Mouse (Mus musculus): ENCODE results near the gene Ciz1. TPM values are rescaled to one million over a fixed set of nuclear protein-coding genes. Genes with fewer than 3 reads are reported as not detected.

The Ciz1 gene
- polyA plus RNA-seq, 1 experiment from 2014 or later, result 47.5 TPM

GRCm38 (mm10) chr2:32310096-32310845 is 41.9 kb upstream of the Ciz1 start:
- H3K27me3 ChIP-seq (ENCODE audit: control insufficient read depth, insufficient read depth, low read length), result peaks cover 9% of the 10 kb centered on the region
- peaks cover 89% of the 10 kb centered on the region for H3K36me3 ChIP-seq (replicated peaks; ENCODE audit: control insufficient read depth, insufficient read depth)
- peaks cover 17% of the 10 kb centered on the region for H3K4me1 ChIP-seq (replicated peaks; ENCODE audit: control insufficient read depth, insufficient read depth, low read length)
- DNase-seq (ENCODE audit: low spot score) (no peak), ATAC-seq (ENCODE audit: low FRiP score) (no peak)
- H3K4me2 ChIP-seq (replicated peaks), result no peak overlapping the region
- no peak overlapping the region for H3K4me3 ChIP-seq (replicated peaks; ENCODE audit: low read length)
- H3K9ac ChIP-seq, result no peak overlapping the region
- 84% methylated on average over 18 of the region's 18 CpGs for WGBS
- H3K27ac ChIP-seq, result no peak overlapping the region
- no peaks in the 10 kb centered on the region for H3K9me3 ChIP-seq (ENCODE audit: control insufficient read depth, low read length)

GRCm38 (mm10) chr2:32311443-32312317 is 40.4 kb upstream of the Ciz1 start:
- peaks cover 82% of the 10 kb centered on the region for H3K36me3 ChIP-seq (replicated peaks; ENCODE audit: control insufficient read depth, insufficient read depth)

DNA sequence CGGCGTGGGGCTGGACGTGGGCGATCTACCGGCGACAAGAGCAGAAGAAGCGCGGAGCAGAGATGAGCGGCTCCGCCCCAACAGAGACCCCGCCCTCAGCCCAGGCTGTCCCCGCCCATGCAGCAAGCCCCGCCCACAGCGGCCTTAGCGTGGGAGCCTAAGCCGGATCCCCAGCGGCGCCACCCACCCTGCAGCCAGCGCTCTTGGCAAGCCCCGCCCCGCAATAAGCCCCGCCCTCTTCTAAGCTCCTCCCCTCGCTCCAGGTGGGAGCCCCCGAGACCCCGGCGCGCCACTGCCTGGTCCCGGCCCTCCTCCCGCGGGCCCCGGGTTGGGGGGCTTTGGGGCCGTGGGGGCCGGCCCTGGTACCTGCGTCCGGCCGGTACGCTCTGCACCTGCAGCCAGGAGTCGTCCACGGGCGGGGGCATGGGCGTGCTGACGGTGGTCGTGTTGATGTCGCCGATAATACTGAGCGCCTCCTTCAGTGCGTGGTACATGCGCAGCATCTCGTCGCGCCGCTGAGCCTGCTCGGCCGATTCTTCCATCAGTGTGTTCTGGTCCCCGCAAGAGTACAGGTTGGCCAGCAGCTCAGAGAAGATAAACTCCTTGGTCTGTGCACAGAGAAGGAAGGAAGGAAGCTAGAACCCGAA is 39.7 kb upstream of the Ciz1 start:
- DNase-seq (ENCODE audit: low spot score), result peak; percentile 70
- peak overlapping the region; percentile 40 for H3K4me3 ChIP-seq (replicated peaks; ENCODE audit: low read length)
- ATAC-seq (ENCODE audit: low FRiP score), result peak; percentile 63
- no peaks in the 10 kb centered on the region for H3K9me3 ChIP-seq (ENCODE audit: control insufficient read depth, low read length)
- peaks cover 9% of the 10 kb centered on the region for H3K27me3 ChIP-seq (ENCODE audit: control insufficient read depth, insufficient read depth, low read length)
- H3K27ac ChIP-seq, result no peak overlapping the region
- H3K9ac ChIP-seq, result peak overlapping the region; percentile 60
- H3K36me3 ChIP-seq (replicated peaks; ENCODE audit: control insufficient read depth, insufficient read depth), result peaks cover 74% of the 10 kb centered on the region
- H3K4me2 ChIP-seq (replicated peaks), result peak overlapping the region; percentile 68
- 2% methylated on average over 52 of the region's 56 CpGs for WGBS
- peaks cover 17% of the 10 kb centered on the region for H3K4me1 ChIP-seq (replicated peaks; ENCODE audit: control insufficient read depth, insufficient read depth, low read length)

More at GRCm38 (mm10) chr2:32311443-32312317, 40.4 kb upstream of the Ciz1 start:
- Histone ChIP-seq H3K4me2 (replicated peaks) (peak overlapping the region; percentile 68), H3K4me3 (replicated peaks; ENCODE audit: low read length) (peak overlapping the region; percentile 40), H3K4me1 (replicated peaks; ENCODE audit: control insufficient read depth, insufficient read depth, low read length) (peaks cover 17% of the 10 kb centered on the region), H3K27me3 (ENCODE audit: control insufficient read depth, insufficient read depth, low read length) (peaks cover 9% of the 10 kb centered on the region), H3K9me3 (ENCODE audit: control insufficient read depth, low read length) (no peaks in the 10 kb centered on the region), H3K9ac (peak overlapping the region; percentile 60), H3K27ac (no peak overlapping the region)
- no peak for DNase-seq (ENCODE audit: low spot score)
- ATAC-seq (ENCODE audit: low FRiP score), result no peak
- 11% methylated on average over 37 of the region's 42 CpGs for WGBS

GRCm38 (mm10) chr2:32314831-32315230 is 37.3 kb upstream of the Ciz1 start:
- H3K9ac ChIP-seq, result no peak overlapping the region
- H3K9me3 ChIP-seq (ENCODE audit: control insufficient read depth, low read length), result no peaks in the 10 kb centered on the region
- peaks cover 61% of the 10 kb centered on the region for H3K36me3 ChIP-seq (replicated peaks; ENCODE audit: control insufficient read depth, insufficient read depth)
- peaks cover 9% of the 10 kb centered on the region for H3K27me3 ChIP-seq (ENCODE audit: control insufficient read depth, insufficient read depth, low read length)
- no peak for ATAC-seq (ENCODE audit: low FRiP score)
- WGBS, result 93% methylated on average over 14 of the region's 14 CpGs
- no peak overlapping the region for H3K27ac ChIP-seq
- no peak for DNase-seq (ENCODE audit: low spot score)
- peaks cover 26% of the 10 kb centered on the region for H3K4me1 ChIP-seq (replicated peaks; ENCODE audit: control insufficient read depth, insufficient read depth, low read length)
- no peak overlapping the region for H3K4me3 ChIP-seq (replicated peaks; ENCODE audit: low read length)
- no peak overlapping the region for H3K4me2 ChIP-seq (replicated peaks)

DNA sequence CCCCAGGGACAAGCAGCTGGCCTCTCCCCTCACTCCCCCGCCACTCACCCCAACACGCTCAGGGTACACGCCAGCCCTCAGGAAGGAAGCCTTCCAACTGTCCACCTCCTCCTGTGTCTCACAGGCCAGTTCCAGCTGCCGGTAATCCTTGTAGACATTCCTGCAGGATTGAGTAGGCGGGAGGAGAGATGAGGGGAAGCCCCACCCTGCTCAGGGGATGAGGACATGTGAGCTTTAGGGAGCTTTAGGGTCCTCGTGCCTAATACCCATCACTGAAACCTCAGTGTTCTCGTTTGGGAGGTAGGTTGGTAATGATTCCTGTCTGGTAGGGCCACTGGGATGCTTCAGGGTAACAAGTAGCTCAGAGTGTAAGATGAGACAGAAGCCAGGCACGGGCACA is 36.4 kb upstream of the Ciz1 start:
- Histone ChIP-seq H3K4me1 (replicated peaks; ENCODE audit: control insufficient read depth, insufficient read depth, low read length) (peaks cover 26% of the 10 kb centered on the region), H3K4me2 (replicated peaks) (no peak overlapping the region), H3K9ac (no peak overlapping the region), H3K27me3 (ENCODE audit: control insufficient read depth, insufficient read depth, low read length) (peaks cover 9% of the 10 kb centered on the region), H3K9me3 (ENCODE audit: control insufficient read depth, low read length) (no peaks in the 10 kb centered on the region), H3K36me3 (replicated peaks; ENCODE audit: control insufficient read depth, insufficient read depth) (peaks cover 62% of the 10 kb centered on the region), H3K4me3 (replicated peaks; ENCODE audit: low read length) (no peak overlapping the region), H3K27ac (no peak overlapping the region)
- DNase-seq (ENCODE audit: low spot score), result no peak
- no peak for ATAC-seq (ENCODE audit: low FRiP score)
- WGBS, result 28% methylated on average over 8 of the region's 8 CpGs

GRCm38 (mm10) chr2:32316887-32317656 is 35.1 kb upstream of the Ciz1 start:
- peaks cover 59% of the 10 kb centered on the region for H3K36me3 ChIP-seq (replicated peaks; ENCODE audit: control insufficient read depth, insufficient read depth)
- H3K9ac ChIP-seq, result no peak overlapping the region
- 78% methylated on average over 20 of the region's 20 CpGs for WGBS
- peak overlapping the region; percentile 32 for H3K27ac ChIP-seq
- no peaks in the 10 kb centered on the region for H3K9me3 ChIP-seq (ENCODE audit: control insufficient read depth, low read length)
- H3K4me1 ChIP-seq (replicated peaks; ENCODE audit: control insufficient read depth, insufficient read depth, low read length), result peaks cover 21% of the 10 kb centered on the region
- ATAC-seq (ENCODE audit: low FRiP score) (no peak), DNase-seq (ENCODE audit: low spot score) (no peak)
- no peak overlapping the region for H3K4me3 ChIP-seq (replicated peaks; ENCODE audit: low read length)
- peaks cover 5% of the 10 kb centered on the region for H3K27me3 ChIP-seq (ENCODE audit: control insufficient read depth, insufficient read depth, low read length)
- no peak overlapping the region for H3K4me2 ChIP-seq (replicated peaks)

DNA sequence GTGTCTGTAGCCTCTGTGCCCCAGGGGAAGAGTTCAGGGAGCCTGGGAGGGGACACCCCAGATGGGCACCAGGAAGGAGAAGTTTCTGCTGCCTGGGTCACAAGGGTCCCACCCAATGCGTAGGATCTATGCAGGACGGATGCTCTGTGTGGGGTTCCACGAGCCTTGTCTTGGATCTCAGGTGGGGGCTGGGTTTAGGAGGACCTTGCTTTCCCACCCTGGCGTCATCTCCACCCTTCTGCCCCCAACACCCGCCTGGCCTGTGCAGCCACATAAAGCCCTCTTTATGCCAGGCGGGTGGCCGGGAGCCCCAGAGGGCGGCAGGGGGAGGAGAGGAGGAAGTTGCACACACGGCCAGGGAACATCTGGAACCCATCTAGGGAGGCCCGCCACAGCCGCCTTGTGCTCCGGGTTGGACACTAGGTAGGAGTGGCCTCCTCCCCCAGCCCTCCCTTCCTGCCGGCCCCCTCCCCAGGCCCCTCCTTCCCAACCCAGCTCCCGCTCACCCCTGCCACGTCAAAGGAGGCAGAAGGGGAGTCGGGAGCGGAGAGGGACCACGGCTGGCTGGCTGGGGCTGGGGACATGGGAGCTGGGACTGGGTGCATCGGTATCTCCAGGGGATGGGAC is 34.2 kb upstream of the Ciz1 start:
- Histone ChIP-seq H3K9me3 (ENCODE audit: control insufficient read depth, low read length) (no peaks in the 10 kb centered on the region), H3K27me3 (ENCODE audit: control insufficient read depth, insufficient read depth, low read length) (peaks cover 5% of the 10 kb centered on the region; the same call in 1 of the 2 replicates), H3K9ac (peak overlapping the region; percentile 20; the same call in 1 of the 2 replicates), H3K4me1 (replicated peaks; ENCODE audit: control insufficient read depth, insufficient read depth, low read length) (peaks cover 22% of the 10 kb centered on the region), H3K36me3 (replicated peaks; ENCODE audit: control insufficient read depth, insufficient read depth) (peaks cover 61% of the 10 kb centered on the region), H3K4me2 (replicated peaks) (peak overlapping the region; percentile 40), H3K4me3 (replicated peaks; ENCODE audit: low read length) (peak overlapping the region; percentile 14), H3K27ac (peak overlapping the region; percentile 26; the same call in 1 of the 2 replicates)
- no peak for ATAC-seq (ENCODE audit: low FRiP score)
- DNase-seq (ENCODE audit: low spot score), result no peak
- 11% methylated on average over 19 of the region's 19 CpGs for WGBS

All from hindbrain, embryonic 14.5 days (tissue).